Mouse (Mus musculus): ENCODE measurements around the gene Aldh3b3.

DNA sequence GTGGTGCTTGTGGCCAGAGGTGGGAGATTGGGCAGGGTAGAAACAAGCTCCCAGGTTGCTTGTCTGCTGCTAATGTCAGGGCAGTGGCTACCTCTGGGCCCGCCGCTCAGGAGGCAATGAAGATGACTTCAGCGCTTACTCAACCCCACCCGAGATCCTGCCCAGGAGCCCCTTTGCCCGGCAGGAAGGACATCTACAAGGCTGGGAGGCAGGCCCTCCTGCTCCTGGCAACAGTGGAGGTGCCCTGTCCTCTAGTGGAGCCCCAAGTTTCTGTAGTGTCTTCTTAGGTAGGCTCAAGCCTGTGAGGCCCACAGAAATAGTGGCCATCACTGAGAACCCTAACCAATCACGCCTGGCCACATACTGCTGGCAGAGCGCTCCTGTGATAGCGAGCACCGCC is 46.6 kb downstream of the Aldh3b3 start:
- no peak for TF ChIP-seq CTCF (IDR thresholded peaks at IDR 0.05; ENCODE audit: extremely low read depth, insufficient read depth, insufficient read length, insufficient replicate concordance)
- no peak for TF ChIP-seq POLR2A (IDR thresholded peaks at IDR 0.05; ENCODE audit: low read depth, low read length)
